Mouse (Mus musculus) heart, postnatal 0 days (tissue): ENCODE data around the gene Tmc7.

Experiments
- CTCF ChIP-seq: IDR thresholded peaks from 2 replicates; pipeline ENCODE4 v1.5.1; 2016; ENCODE audit warnings: antibody characterized with exemption, control low read depth, low read depth
- EP300 ChIP-seq: IDR thresholded peaks from 2 replicates; pipeline ENCODE4 v1.6.1; 2016; ENCODE audit warnings: antibody characterized with exemption, low read depth

DNA sequence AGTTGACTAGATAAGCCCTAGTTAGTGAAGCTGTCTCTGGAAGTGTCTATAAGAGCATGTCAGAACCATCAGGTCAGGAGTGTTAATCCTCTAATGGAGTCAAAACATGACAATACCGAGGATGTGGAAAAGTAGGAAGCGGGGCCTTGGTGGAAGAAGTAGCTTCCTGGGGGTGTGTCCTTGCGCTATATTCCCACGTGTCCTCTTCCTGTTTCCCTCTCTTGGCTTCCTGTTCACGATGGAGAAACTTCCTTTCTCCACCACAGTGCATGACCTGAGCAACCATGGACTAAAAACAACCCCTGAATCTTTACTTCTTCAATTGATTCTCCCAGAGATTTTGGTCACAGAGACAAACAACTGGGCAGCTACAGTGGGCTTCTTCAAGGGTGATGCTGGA, 62.5 kb downstream of the Tmc7 start:
- TF ChIP-seq CTCF (no peak), EP300 (no peak)
